Mouse (Mus musculus) adrenal gland, postnatal 36 days (tissue): Measurements from ENCODE around the gene Shkbp1. TPM values are rescaled to one million over a fixed set of nuclear protein-coding genes. Genes with fewer than 3 reads are reported as not detected.

Experiments
- DNase-seq, 2 experiments: peaks; one replicate each; pipeline ENCODE4 v3.0.0; 2021; ENCODE audit warnings: mixed read lengths in 1 of 2
- total RNA-seq, 2 experiments: library from RNA; stranded (reverse); gene quantifications; 2 replicates each; pipeline ENCODE4 v1.2.3; 2021

Shkbp1 gene
- total RNA-seq, 2 experiments from 2014 or later = 22.3 TPM

DNA sequence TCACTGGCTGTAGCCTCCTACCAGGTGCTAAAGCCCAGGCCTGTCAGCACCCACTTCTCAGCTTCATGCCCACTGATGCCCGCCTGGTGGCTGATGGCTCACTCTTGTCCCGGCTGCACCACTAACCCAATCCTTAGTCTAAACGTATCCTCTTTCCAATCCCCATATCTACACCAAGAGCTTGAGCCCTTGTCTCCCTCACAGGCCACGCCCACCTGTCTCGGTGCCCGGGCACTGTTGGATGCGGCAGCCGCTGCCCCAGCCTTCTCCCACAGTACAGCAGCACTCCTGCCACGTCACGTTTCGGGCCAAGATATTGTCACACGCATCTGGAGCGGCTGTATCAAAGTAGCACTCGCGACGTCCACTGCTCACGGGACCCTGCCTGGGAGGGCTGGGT lies 45.5 kb downstream of the Shkbp1 start:
- peak; percentile 60 to 70 for DNase-seq

DNA sequence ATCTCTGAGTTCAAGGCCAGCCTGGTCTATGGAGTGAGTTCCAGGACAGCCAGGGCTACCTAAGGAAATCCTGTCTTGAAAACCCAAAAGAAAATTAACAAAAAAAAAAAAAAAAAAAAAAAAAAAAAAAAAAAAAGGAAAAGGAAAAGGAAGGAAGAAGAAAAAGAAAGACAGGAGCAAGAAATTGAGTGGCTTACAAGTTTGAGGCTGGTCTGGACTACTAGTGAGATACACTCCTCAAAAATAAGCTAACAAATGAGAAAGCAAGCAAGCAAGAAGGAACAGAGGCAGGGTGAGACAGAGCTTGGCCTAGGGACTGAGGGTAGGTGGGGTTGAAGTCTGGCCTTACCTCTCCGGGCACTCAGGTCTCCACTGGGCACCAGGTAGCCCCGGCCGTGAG lies 46.0 kb downstream of the Shkbp1 start:
- DNase-seq = no peak

DNA sequence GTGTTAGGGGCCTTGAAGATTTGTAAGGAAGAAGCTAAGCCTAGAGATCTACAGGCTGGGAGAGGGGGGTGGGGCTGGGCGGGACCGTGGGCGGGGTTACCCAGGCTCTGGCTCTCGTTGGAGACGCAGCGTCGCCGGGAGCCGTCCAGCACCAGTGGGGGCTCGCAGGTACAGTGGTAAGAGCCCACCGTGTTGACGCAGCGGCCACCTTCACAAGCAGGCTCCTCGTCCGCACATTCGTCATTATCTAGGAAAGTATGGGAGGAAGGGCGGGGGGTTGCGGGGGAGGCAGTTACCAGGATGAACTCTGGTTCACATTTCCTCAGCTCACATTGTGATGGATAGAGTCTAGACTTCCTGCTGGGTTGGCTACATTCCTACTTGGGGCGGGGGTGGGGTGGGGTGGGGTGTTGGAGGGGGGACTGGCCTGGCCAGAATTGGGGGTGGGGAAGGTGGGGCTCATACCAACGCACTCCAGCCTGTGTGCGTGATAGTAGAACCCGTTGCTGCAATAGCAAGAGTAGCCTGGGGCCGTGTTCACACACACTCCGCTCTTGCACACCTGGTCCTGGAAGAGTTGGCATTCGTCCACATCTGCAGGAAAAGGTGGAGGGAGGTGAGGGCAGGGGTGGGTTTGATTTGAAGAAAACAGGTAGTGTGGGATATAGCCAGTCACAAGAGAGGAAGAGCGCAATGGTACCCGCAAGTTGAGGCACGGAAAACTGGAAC lies 46.8 kb downstream of the Shkbp1 start:
- peak in 1 of 2 experiments; percentile 47 for DNase-seq

DNA sequence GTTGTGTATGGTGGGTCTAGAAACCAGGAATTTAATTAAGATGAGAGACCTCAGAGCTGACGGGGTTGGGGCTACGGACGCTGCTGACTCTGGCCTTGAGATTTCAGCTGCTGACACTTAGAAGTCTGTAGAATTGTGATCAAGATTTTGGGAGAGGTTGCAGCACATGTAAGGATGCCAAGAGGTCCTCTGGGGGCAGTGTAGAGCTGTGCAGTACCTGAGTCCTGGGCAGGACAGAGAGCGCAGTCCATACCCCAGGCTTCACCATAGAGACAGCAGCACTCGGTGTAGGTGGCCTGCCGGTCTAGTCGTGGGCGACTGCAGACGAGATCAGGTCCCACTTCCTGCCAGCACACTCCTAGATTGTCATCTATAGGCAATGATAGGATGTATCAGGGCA lies 48.3 kb downstream of the Shkbp1 start:
- no peak for DNase-seq

DNA sequence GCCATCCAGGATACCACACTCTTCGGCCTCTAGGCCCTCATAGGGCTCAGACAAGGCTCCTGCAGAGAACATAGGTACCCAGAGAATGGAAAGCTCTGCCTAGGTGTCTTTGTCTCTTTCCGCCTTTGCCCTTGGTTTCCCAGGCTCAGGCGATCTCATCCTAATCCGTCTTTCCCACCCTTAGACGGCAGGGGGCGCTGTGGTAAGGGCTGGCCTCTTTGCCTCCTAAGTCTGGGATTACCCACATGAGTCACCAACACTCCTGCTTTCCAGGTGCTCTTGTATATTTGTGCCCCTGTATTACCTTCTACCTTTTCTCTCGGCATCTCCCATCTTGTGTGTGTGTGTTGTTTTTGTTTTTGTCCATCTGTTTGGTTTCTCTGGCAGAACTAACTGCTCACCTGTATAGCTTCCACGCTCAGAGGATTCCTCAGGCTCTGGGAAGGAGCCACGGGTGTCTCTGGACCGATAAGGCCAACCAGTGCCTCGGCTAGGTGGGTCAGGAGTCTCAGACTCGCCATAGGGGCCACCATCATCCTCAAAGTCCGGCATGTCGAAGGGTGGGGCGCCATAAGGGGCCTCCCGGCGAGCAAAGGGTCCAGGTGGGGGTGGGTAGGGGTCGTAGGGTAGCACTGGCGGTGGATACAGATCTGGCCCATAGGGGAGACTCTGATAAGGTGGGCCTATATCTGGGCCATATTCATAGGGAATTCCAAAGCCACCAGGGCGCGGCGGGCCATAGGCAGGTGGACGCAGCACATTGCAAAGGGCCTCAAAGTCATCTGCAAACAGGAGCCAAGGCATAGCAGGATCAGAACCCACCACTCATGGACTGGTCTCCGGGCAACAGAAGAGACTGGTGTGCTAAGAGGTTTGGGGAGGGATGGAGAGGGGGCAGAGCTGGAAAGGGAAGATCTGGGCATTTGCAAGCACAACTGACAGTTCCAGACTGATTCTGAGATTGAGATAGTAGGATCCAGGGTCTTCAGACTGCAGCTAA lies 49.4 kb downstream of the Shkbp1 start:
- DNase-seq = peak in 1 of 2 experiments; percentile 65

DNA sequence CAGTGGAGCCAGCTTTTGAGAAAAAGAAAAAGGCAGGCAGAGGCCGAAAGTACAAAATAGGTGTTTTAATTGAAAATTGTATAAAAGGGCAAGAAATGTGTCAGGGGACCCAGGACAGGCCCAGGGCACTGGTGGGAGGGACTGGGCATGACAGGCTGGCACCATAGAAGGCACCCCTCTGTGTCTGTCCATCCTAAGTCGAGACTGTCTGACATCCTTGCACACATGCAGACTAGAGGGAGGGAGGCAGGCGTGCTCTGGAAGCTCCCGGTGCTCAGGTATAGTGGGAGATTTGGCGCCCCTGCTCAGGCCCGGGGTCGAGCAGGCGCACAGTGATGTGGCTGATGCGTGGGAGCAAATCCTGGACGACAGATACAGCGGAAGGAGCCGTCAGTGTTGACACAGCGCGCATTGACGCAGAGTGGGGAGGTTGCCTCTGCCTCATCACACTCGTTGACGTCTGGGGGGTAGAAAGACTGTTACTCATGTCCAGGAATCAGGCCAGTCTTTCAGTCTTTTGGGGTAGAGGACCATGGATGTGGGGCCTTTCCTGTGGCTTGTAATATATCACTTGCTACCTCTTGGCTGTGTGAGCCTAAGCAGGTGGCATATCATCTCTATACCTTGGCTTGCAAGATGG lies 50.6 kb downstream of the Shkbp1 start:
- no peak for DNase-seq

DNA sequence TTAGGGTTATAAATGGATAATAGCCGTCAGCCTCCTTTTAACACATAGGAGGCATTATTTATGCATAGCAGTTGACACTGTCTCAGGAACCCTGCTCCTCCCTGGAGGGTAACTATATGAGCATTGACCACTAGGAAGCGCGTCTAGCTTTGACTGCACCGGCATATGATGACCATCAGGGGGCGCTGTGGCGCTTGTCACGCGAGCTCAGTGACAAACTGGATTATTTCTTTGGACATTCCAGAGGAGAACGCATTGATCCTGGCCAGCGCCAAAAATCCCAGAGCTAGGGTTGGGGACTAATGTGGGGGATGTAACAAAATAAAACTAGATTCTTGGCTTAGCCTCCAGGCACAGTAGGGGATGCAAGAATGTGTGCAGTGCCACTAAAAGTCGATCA lies 53.6 kb downstream of the Shkbp1 start:
- DNase-seq = peak; percentile 73 to 86

DNA sequence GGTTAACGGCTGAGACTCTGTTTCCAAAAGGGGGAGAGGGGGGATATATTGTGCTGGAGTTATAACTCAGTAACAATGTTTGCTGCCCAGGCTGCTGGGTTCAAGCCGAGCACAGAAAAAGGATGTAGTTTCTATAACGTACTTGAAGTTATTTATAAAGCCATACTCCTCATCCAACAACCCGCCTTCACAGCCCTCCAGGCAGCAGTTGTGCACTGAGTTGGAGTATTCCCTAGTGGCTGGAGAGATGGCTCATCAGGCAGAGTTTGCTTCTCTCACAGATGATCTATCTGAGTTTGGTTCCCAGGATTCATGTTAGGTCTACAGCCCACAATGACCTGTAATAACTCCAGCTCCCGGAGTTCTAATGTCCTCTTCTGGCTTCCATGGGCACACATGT lies 55.0 kb downstream of the Shkbp1 start:
- no peak for DNase-seq

DNA sequence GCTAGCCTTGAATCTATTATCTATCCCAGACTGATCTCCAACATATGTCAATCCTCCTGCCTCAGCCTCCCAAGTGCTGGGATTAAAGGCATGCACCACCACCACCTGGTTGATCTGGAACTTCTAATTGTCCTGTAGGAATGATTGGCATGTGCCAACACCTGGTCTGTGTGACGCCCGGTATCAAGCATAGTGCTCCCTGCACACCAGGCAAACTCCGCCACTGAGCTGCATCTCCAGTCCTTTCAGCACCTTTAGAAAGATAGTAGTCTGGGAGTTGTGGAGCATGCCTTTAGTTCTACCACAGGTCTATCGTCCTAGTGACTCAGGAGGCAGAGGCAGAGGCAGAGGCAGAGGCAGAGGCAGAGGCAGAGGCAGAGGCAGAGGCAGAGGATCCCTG lies 55.5 kb downstream of the Shkbp1 start:
- DNase-seq = no peak

DNA sequence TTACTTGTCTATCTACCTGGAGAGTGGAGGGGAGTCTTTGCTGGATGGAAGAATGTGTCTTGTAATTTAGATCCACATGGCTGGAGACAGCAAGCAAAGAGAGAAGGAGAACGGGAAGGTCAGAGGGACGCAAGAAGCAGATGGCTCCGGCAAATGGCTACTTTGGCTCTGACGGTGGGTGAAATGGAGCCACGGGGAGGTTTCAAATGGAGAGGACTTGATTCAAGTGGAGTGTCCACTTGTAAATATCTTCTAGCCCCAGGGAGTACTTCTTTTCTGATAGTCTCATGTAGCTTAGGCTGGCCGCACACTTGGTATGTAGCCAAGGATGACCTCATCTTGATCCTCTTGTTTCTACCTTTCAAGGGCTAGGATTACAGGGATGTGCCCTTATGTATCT lies 57.0 kb downstream of the Shkbp1 start:
- no peak for DNase-seq

DNA sequence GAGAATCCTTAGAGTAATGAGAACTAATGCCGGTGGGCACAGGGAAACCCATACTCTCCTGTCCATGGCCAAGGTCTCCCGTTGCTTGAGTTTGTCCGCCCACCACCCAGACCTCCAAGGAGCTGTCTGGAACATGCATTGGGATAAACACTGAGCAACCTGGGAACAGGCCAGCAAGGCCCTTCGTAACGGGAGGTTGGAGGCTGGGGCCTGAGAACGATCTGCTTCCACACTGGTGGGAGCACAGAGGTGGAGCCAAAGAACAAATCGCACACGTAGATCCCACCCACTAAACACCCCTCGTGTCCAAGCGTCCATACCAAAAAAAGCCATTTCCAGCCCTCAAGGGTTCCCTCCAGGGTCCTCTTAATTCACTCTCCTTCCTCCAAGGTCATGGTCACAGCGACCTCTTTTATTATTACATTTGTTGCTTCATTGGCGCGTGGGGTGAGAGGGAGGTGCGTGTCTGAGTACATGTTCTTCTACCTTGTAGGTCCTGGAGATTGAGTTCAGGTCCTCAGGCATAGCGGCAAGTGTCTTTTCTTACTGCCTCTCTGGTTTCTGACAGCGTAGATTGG lies 57.7 kb downstream of the Shkbp1 start:
- no peak for DNase-seq

DNA sequence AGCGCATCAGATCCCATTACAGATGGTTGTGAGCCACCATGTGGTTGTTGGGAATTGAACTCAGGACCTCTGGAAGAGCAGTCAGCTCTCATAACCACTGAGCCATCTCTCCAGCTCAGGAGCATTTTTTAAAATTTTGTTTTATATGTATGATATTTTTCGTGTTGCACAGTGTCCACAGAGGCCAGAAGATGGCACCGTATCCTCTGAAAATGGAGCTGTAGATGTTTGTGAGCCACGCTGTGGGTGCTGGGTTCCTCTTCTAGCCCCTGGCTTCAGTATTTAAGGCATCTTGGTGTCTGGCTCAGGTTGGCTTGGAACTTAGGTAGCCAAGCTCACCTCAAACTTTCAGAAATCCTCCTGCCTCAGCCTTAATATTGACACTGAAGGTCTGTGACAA lies 59.3 kb downstream of the Shkbp1 start:
- no peak for DNase-seq

DNA sequence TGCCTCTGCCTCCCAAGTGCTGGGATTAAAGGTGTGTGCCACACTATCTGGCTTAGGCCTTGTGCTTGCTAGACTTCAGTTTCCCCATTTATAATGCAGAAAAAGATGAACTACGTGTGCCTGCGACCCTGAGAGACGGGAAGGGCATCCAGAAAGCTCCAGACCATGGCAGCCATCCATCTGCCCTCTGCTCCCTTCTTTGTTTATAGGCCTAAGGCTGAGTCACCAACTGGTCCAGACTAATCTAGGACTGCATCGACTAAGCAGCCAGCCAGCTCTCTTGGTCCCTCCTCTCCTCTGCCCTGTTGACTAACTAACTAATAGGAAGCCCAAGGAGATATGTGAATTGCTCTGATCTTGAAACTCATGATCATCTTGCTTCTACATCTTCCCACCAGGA lies 59.9 kb downstream of the Shkbp1 start:
- DNase-seq = peak; percentile 54 to 56

Other genes with a start within 250 kb of the Shkbp1 start
- gene Cyp2f2, start 236.1 kb downstream of the Shkbp1 start, total RNA-seq = 100 to 1,000 TPM in 1 of 2 experiments, 1 to 10 TPM in 1; 1.7 to 817 TPM
- gene Cyp2t4, start 202.3 kb downstream of the Shkbp1 start, total RNA-seq = not detected
- gene Egln2, start 189.2 kb downstream of the Shkbp1 start, total RNA-seq = 100 to 1,000 TPM in 1 of 2 experiments, 10 to 100 TPM in 1; 86.0 to 106 TPM
- gene Rab4b, start 177.1 kb downstream of the Shkbp1 start, total RNA-seq = 10 to 100 TPM; 50.9 to 59.0 TPM
- not detected for gene Gm21983, start 174.9 kb downstream of the Shkbp1 start, total RNA-seq
- under 1 TPM; 0.50 to 0.56 TPM for gene Mia, start 174.9 kb downstream of the Shkbp1 start, total RNA-seq
- gene BC024978, start 160.2 kb downstream of the Shkbp1 start, total RNA-seq = 10 to 100 TPM; 21.0 to 25.0 TPM
- gene Snrpa, start 159.7 kb downstream of the Shkbp1 start, total RNA-seq = 10 to 100 TPM; 78.6 to 84.2 TPM
- gene Itpkc, start 127.4 kb downstream of the Shkbp1 start, total RNA-seq = 10 to 100 TPM; 14.0 to 14.6 TPM
- gene Coq8b, start 123.0 kb downstream of the Shkbp1 start, total RNA-seq = 10 to 100 TPM; 41.3 to 70.6 TPM
- gene Numbl, start 97.6 kb downstream of the Shkbp1 start, total RNA-seq = 10 to 100 TPM in 1 of 2 experiments, 1 to 10 TPM in 1; 8.8 to 10.1 TPM
- gene Ltbp4, start 18.3 kb downstream of the Shkbp1 start, total RNA-seq = 10 to 100 TPM; 77.8 to 94.6 TPM
- 1 to 10 TPM in 1 of 2 experiments, not detected in 1; 6.1 TPM for gene Gm20479, start 1.4 kb upstream of the Shkbp1 start, total RNA-seq
- gene Sptbn4, start 91.7 kb upstream of the Shkbp1 start, total RNA-seq = under 1 TPM; 0.59 to 0.83 TPM
- 10 to 100 TPM; 42.4 to 45.6 TPM for gene Blvrb, start 92.0 kb upstream of the Shkbp1 start, total RNA-seq
- gene Sertad3, start 117.7 kb upstream of the Shkbp1 start, total RNA-seq = 10 to 100 TPM; 15.9 to 16.3 TPM
- gene Sertad1, start 130.9 kb upstream of the Shkbp1 start, total RNA-seq = 10 to 100 TPM; 30.0 to 38.4 TPM
- 1 to 10 TPM; 2.1 to 3.2 TPM for gene Prx, start 143.3 kb upstream of the Shkbp1 start, total RNA-seq
- gene Hipk4, start 167.2 kb upstream of the Shkbp1 start, total RNA-seq = under 1 TPM; 0.23 to 0.26 TPM
- gene Pld3, start 197.2 kb upstream of the Shkbp1 start, total RNA-seq = 100 to 1,000 TPM; 106 to 146 TPM
- 10 to 100 TPM; 15.0 to 15.8 TPM for gene 2310022A10Rik, start 197.2 kb upstream of the Shkbp1 start, total RNA-seq
- 100 to 1,000 TPM; 201 to 243 TPM for gene Akt2, start 235.5 kb upstream of the Shkbp1 start, total RNA-seq